Mouse (Mus musculus): ENCODE results near the gene Gabrd.
A peak's percentile ranks its signal among the peaks of the same experiment; 100 is the strongest.

Gabrd gene

DNA sequence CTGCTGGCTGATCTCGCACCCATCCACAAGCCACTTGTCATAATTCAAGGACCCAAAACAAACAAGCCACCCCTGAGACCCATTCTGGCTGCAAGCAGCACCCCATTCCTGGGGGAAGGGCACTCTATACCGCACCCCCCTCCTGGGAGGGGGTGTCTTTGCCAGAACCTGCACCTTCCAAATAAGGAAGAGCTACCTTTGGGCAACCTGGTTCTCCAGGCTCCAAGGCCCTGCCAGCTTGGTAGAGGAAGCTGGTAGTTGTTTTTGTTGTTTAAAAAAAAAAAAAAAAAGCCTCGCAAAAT lies 53.7 kb downstream of the Gabrd start:
- peak; percentile 72 for DNase-seq (ENCODE audit: low read depth, low spot score)

DNA sequence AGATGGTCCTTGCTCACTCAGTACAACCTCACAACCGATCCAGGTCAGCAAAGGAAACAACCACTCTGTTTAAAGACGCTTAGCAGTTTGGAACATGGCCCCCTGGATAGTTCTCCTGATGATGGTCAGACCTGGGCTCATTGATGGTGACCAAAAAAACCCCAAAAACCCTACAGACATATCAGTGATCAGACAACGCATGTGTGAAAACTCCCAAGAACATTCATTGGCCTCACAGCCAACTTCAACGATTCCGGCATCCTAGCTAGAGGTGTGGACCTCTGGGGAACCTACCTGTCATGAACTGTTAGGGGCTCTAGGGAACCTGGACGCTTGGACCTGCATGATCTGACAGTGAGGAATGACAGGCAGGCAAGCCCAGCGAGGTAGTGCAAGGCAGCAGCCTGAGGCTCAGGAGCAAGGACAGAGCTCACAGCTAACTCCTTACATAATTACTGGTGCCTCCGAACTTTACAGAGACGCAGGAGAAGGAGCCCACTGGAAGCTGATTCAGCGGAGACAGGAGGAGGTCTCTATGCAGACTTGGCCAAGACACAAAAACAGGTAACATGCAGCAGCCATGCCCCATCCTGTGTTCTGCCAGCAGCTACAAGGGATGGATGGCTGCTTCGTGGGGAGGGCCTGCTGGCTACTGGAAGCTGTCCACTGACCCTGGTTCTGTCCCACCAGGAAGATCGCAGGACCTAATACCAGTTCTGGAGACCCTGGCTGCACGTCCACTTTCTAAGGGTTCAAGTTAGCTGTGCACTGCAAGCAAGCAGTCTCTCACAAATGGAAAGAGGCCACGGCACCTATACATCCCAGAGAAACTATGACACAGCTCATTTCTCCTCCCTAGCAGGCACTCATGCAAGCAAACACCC lies 54.3 kb downstream of the Gabrd start:
- DNase-seq (ENCODE audit: low read depth, low spot score): peak; percentile 76

DNA sequence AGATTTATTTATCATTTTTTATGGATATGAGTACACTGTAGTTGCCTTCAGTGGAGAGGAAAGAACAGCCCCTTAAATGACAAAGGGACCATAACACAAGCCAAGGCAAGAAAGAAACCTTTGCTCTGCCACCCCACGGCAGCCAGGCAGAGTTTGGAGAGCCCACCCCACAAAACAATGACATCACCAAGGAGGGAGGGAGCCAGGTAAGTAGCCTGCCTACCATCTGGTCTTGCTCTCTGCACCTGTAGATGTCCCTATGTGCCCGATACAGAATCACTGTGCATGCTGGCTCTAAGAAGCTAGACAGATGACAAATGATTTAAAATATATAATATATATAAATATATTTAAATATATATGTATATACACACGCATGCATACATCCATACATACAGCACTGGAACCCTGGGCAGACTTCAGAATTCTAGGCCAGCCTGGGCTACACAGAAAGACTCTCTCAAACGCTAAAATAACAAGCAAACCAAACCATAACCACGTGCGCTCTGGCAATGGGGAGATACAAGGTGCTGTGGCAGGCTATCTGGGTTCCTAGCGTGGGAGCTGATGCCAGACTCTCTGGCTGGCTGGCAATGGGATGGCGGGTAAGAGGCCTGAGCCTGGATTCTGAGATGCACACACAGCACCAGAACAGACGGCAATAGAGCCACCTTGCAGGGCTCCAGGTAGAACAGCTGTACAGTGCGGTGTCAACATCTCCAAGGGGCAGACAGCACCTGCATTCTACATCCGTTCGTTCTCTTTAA lies 61.4 kb downstream of the Gabrd start:
- peak; percentile 82 for DNase-seq (ENCODE audit: low read depth, low spot score)
